Mouse (Mus musculus) hindbrain, embryonic 14.5 days (tissue): ENCODE data around the gene Tekt3. TPM values are rescaled to one million over a fixed set of nuclear protein-coding genes. Genes with fewer than 3 reads are reported as not detected.

Experiments
- polyA plus RNA-seq: library from polyadenylated mRNA; unstranded; fragments of >200 nt; fragmentation: Nextera tagmentation; extraction: Ambion mirVana; gene quantifications from 2 replicates; pipeline ENCODE4 v1.2.1, GENCODE M21; 2014

Tekt3 gene
- polyA plus RNA-seq, 1 experiment from 2014 or later = 0.15 TPM

Other genes starting within 250 kb of the Tekt3 start
- gene Trim16, start 241.4 kb upstream of the Tekt3 start, polyA plus RNA-seq = 7.7 and 8.8 TPM in 2 replicates
- gene Fbxw10, start 214.6 kb upstream of the Tekt3 start, polyA plus RNA-seq = 0.25 and 0.61 TPM in 2 replicates
- 52.8 and 58.9 TPM in 2 replicates for gene Tvp23b, start 182.2 kb upstream of the Tekt3 start, polyA plus RNA-seq
- gene Cdrt4, start 110.5 kb upstream of the Tekt3 start, polyA plus RNA-seq = not detected in 2 replicates
- gene Pmp22, start 67.3 kb downstream of the Tekt3 start, polyA plus RNA-seq = 39.7 and 41.1 TPM in 2 replicates